Mouse (Mus musculus): Measurements from ENCODE around the gene Lrit3. TPM values are rescaled to one million over a fixed set of nuclear protein-coding genes. Genes with fewer than 3 reads are reported as not detected.
"Not testable (repeated sequence)": the region's sequence is repeated elsewhere in the genome, so short reads cannot be mapped to it uniquely, and the experiment has no call there.

Lrit3 gene
- polyA plus RNA-seq, 1 experiment = 0.02 TPM

DNA sequence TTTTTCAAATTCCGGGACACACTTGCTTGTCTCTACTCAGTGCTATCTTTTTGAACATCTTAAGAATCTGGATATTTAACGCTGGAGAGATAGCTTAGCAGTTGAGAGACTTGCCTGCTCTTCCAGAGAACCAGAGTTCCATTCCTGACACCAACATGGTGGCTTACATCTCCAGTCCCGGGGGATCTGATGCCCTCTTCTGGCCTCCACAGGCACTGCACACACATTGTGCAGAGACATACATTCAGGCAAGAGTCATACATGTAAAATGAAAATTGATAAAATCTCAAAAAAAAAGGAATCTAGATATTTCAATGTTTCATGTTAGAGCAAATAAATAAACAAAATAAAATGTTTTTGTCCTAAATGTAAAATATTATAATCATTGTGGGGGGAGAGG lies 21.1 kb downstream of the Lrit3 start:
- no peak for DNase-seq (ENCODE audit: low read depth, low spot score)
- 88% methylated on average over 3 of the region's 3 CpGs for WGBS

DNA sequence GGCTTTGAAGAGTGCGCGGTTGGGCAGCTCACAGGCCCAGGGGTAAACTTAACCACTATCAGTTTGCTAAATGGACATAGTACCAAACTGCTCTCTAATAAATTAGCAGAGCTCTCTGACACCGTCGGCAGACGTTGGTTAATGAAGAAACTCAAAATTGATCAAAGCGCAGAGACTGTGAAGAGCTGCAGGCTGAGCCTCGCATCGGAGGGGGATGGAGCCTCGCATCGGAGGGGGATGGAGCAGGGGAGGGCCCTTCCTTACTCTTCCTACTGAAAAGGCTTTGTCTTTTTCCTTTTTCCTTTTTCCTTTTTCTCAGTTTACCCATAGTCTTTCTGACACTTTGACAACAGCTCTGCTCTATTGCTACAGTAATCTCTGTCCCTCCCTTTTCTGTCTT lies 22.4 kb downstream of the Lrit3 start:
- 73% methylated on average over 10 of the region's 10 CpGs for WGBS
- no peak for DNase-seq (ENCODE audit: low read depth, low spot score)

DNA sequence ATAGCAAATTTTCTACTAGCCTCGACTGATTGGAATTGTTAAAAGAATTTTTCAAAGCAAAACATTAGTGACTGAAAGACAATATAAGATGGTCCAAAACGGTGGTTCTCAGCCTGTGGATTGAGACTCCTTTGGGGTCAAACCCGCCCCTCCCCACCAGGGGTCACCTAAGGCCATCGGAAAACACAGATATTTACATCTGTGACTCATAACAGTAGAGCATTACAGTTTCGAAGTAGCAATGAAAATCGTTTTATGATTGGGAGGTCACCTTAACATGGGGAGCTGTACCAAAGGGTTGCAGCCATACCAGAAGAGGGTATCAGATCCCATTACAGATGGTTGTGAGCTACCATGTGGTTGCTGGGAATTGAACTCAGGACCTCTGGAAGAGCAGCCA lies 32.6 kb downstream of the Lrit3 start:
- 54% methylated on average over 6 of the region's 6 CpGs for WGBS
- DNase-seq (ENCODE audit: low read depth, low spot score) = no peak

DNA sequence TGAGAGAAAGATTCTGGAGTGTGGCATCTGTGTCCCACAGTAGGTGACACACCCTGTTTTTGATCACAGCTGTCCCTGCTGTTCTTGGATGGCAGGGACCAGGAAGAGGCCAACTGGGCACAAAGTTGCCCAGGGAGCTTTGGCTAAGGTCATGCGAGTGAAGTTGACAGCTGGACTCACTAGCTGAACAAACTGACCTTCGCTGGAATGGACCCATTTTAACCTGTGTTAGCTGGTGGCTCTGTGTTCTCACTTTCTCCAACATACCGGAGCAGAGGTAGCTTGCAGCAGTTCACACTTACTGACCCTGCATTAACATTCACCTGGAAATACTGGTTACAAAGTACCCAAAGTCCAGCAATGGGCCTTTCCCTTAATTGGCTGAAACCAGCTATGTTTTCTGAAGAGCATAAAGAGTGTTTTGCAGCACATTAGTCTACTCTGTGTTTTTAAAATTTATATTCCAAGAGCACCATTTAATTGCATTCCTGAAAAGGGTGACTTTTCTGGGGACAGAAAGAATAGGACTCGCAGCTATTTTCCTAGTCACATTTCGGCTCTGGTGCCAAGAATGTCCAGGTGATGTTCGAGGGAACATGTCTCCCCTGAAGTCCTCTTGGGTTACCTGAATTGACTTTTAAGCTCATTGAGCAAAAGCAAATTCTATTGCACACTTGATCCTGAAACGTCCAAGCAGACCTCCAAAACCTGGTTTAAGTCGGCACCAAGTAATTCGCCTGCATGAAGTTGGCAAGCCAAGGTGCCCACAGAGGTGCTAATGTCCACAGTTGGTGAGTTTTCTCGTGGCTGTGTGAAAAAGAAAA lies 36.6 kb downstream of the Lrit3 start:
- WGBS = 81% methylated on average over 10 of the region's 10 CpGs
- DNase-seq (ENCODE audit: low read depth, low spot score) = no peak

DNA sequence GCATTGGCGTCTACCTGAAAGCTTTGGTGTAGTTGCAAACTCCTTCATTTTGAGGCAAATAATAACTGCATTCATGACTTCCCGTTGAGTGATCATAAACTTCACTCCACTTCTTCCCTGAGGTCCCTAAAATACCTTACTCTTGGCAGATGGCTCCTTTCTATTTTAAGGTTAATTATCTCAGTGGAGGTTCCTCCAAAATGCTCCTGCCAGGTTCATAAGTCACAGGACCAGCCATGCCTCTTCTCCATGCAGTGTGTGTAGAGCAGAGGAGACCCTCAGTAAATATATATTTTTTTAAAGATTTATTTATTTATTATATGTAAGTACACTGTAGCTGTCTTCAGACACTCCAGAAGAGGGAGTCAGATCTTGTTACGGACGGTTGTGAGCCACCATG lies 37.7 kb downstream of the Lrit3 start:
- WGBS = 76% methylated on average over 4 of the region's 4 CpGs
- no peak for DNase-seq (ENCODE audit: low read depth, low spot score)

DNA sequence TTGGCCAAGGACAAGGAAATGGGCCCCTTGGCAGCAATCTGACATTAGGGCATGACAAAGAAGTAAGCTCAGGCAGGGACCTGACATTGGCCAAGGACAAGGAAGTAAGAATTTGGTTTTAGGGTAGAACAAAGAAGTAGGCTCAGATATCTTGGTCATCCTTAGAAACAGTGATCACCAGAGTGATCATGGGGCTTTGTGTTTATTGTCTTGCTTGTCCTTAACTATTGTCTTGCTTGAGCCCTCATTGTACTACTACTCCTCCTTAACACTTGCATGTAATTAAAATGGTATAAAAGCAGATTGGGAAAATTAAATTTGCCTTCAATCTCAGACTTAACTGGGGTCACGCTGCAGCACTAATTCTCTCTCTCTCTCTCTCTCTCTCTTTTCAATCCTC lies 46.2 kb downstream of the Lrit3 start:
- WGBS = 95% methylated on average over 1 of the region's 1 CpGs
- DNase-seq (ENCODE audit: low read depth, low spot score) = not testable (repeated sequence)

DNA sequence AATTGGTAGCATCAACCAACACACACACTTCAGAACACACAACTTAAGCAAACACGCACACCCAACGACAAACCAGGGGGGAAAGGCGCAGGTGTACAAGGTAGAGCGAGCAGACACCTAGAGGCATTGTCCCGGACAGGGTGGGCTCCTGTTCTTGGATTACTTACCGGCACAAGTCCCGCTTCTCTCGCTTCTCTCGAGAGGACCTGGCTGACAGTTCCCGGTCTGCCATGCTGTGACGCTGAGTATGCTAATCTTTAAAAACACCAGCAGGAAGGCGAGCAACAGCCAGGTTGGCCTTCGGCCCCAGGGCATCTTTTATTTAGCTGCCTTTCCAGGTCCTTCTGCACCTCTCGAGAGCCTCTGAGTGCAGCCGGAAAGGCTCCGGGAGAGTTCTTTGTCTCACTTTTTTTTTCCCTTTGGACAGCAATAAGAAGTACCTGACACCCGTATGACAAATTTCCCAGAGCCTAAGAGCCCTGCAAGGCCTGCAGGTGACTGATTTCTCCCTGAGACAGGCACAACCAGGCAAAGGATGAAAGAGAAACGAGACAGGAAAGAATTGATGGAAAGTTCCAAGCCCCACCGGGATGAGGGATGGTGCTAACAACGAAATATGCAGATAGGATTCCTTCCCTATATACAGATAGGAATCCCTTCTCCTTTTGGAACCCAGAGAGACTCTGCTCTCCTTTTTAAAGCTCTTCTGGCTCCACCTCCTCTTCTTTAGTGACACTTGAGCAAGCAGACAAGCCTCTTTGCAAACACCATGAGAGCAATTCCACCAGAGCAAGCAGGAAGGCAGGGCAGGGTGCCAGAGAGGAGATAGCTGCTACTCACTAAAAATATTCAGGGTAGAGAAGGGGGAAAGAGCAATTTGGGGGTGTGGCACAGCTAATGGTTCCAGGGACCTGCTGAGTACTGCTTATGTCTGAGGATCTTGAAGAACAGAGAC lies 48.9 kb downstream of the Lrit3 start, which contains the start of gene Egf:
Gene Egf, minus strand, starts transcription at position 667 of the 955 bp plus-strand sequence.
- 3% methylated on average over 20 of the region's 20 CpGs for WGBS
- DNase-seq (ENCODE audit: low read depth, low spot score) = peak; percentile 24

DNA sequence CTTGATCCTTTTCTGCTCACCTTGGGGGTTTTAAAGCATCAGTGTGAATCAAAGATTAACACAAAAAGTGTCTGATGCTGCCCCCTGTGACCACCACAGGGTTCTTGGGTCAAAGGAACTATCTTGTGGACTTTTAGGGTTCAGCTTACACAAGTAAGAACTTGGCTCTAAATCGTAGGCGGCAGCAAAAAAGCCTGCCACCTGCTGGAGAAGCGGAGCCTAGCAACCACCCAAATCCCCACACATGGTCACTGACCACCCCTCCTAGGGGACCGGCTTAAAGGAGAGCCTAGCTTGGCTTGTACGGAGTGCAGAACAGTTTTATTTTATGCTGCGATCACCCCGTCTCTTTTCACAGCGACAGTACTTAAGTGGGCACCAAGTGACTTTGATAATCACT lies 59.0 kb downstream of the Lrit3 start:
- no peak for DNase-seq (ENCODE audit: low read depth, low spot score)
- 67% methylated on average over 8 of the region's 8 CpGs for WGBS

DNA sequence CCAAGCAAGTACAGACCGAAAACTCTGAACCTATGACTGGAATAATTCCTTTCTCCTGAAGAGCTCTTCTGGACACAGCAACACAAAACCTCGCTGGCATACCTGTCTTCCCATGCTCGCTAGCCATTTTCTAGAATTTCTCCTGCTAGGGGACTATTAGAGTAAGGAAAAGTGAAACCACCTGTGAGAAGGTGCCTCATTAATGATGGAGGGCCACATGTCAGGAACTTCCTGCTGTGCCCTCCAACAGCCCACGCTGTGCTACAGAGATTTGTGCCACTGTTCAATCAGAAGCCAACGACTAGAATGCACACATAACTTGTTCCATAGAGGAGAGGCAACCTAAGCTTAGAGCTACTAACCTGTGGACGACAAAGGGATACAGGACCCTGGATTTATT lies 61.0 kb downstream of the Lrit3 start:
- WGBS = 77% methylated on average over 6 of the region's 6 CpGs
- no peak for DNase-seq (ENCODE audit: low read depth, low spot score)

DNA sequence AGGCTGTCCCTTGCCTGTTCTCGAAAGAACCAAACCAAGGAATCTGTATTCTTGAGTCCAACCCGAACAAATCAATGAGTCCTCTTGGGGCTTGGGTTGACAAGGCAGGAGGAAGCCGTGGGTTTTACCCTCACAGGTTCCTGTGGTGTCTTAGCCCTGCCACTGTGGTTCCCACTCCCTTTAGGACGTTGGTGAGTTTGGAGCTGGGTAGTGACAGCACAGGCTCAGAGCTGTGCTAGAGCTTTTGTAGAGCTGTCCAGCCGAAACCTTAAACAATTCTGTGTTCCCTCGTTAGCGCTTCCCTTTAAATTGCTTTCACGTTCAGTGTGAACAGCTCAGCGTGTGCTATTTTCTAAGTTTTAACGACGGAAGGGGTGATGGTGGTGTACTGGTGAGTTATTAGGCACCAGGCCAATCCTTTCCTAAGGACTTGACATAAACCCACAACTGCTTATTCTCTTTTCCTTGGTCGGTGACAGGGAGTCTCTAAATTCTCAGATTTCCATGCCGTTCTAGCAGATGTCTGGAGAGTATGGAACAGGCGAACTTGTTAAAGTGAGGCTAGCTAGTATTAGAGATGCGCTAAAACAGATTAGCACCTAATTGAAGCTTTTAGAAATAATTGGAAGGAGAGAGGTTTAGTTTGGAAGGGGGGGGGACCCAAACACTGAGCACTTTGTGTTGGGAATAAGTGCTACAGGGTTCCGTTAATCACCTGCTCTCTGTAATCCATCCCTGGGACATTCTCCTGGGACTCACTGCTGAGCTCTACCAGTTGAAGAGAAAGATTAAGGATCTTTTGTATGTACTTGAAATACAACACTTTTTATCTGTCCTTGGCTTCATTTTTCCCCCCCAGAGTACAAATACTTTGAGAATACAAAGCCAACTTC lies 65.3 kb downstream of the Lrit3 start:
- no peak for DNase-seq (ENCODE audit: low read depth, low spot score)
- 62% methylated on average over 16 of the region's 16 CpGs for WGBS

Other genes starting within 250 kb of the Lrit3 start
- gene Egf, start 48.7 kb downstream of the Lrit3 start, polyA plus RNA-seq (2012; rRNA removed) = 1.2 and 1.6 TPM in 2 replicates
- gene Rrh, start 18.6 kb upstream of the Lrit3 start, polyA plus RNA-seq (2012; rRNA removed) = not detected in 2 replicates
- gene Gar1, start 27.4 kb upstream of the Lrit3 start, polyA plus RNA-seq (2012; rRNA removed) = 25.7 and 26.0 TPM in 2 replicates
- gene Cfi, start 31.9 kb upstream of the Lrit3 start, polyA plus RNA-seq (2012; rRNA removed) = 3.4 and 3.9 TPM in 2 replicates
- gene Pla2g12a, start 74.6 kb upstream of the Lrit3 start, polyA plus RNA-seq (2012; rRNA removed) = 17.2 and 20.1 TPM in 2 replicates
- 34.1 and 99.1 TPM in 2 replicates for gene Casp6, start 97.4 kb upstream of the Lrit3 start, polyA plus RNA-seq (2012; rRNA removed)
- 2.2 and 2.9 TPM in 2 replicates for gene Mcub, start 166.2 kb upstream of the Lrit3 start, polyA plus RNA-seq (2012; rRNA removed)

Measured in large intestine, adult 2 months (tissue).